Mouse (Mus musculus): ENCODE data around the gene Serac1. TPM values are rescaled to one million over a fixed set of nuclear protein-coding genes. Genes with fewer than 3 reads are reported as not detected.

Serac1 gene
- polyA plus RNA-seq, 1 experiment = 22.7 TPM

DNA sequence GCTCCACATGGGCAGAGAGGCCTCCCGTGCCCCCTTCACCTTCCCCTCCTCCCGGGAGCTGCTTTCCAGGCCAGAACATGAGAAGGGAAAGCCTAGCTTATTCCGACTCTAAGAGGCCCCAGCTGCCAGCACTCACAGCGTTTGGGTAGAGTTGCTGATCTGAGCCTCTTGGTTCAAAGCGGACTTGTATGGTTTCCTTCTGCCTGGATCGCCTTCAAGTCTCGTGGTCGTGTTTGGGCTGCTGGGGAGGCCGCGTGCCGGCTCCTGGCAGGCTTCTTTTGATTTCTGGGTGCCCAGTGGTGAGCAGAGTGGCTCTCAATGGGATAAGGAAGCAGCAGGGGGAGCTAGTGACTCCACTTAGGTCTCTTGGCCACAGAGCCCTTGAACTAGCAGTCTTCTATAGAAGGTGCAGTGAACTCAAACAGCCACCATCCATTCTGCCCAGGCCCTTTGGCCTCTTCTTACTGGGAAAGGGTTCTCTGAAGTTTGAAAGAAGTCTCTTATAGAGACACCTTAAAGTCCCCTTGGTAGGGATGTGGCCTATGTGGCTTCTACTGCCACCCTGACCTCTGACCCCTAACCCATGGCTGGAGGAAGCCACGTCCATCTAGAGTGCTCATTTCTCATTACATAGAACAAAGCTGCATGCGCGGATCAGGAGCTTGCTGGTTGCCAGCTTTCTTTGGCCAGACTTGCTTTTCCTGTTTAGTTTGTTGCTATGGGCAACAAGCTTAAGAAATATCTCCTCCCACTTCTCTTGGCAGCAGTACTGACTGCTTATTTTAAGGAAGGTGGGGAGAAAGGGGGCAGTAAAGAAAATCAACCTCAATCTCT lies 73.7 kb downstream of the Serac1 start:
- DNase-seq (ENCODE audit: extremely low spot score in 1 of 2, low spot score in 1 of 2) = peak; percentile 77 to 82

DNA sequence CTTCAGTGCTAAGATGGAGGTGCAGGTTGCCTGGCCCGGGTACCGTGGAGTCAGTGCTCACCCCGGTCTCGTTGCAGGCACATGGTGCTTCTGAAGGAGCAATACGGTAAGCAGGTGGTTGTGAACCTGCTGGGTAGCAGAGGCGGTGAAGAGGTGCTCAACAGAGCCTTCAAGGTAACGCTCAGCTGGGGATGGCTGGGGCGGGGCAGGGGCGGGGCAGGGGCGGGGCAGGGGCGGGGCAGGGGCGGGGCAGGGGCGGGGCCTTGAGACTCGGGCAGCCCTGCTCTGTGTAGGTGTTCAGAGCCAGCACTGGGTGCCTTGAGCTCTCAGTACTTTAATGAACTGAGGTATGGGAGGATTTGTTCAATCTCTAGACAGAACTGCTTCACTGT lies 74.3 kb downstream of the Serac1 start:
- no peak for DNase-seq (ENCODE audit: extremely low spot score in 1 of 2, low spot score in 1 of 2)

DNA sequence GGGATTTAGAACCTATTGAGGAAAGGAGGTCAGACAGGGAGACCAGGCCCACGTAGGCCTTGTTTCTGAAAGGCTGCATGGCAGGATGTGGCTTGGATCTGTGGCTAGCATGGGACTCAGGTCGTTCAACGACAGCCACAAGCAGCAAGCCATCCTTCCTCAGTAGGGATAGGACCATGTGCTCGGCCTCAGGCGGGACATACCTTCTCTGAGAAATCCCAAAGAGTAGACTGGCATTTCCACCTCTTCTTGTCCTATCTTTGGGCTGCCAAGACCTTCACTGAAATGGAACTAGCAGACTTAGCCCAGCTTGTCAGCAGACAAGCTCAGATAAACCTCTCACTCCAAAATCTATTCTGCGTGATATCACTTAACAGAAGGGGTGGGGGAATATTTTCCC lies 75.9 kb downstream of the Serac1 start:
- no peak for DNase-seq (ENCODE audit: extremely low spot score in 1 of 2, low spot score in 1 of 2)

DNA sequence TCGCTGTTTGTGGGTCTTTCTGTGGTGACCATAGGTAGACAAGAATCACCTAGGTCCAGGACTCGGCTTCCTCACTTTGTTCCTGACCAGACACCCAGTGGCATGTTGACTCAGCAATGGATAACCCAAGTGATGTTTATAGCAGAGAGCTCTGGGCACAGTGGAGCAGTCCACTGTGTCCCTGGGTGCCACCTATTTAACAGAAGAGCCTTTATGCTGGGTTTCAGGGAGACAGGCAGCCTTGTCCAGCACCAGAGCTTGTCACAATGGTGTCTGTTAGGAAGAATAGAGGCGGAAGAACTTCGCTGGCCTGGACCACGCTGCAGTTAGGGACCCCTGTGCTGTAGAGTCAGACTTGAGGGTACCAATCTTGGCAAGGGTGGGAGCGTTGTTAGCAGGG lies 77.0 kb downstream of the Serac1 start:
- DNase-seq (ENCODE audit: extremely low spot score in 1 of 2, low spot score in 1 of 2) = no peak

DNA sequence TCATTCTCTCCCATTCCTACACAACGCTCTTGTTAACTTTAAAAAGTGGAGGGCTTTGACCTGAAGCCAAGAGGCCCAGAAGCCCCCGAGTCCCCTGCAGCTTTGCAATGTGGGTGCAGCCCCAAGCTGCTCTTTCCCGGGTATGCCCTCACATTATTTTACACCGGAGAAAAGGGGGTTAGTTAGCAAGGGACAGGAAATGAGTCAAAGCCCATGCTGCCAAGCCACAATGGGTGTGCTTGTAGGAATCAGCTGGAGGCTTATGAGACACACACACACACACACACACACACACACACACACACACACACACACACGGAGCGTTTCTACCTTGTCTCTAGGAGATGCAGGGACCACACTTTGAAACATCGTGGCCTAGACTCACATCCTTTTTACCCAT lies 77.7 kb downstream of the Serac1 start:
- DNase-seq (ENCODE audit: extremely low spot score in 1 of 2, low spot score in 1 of 2) = no peak

DNA sequence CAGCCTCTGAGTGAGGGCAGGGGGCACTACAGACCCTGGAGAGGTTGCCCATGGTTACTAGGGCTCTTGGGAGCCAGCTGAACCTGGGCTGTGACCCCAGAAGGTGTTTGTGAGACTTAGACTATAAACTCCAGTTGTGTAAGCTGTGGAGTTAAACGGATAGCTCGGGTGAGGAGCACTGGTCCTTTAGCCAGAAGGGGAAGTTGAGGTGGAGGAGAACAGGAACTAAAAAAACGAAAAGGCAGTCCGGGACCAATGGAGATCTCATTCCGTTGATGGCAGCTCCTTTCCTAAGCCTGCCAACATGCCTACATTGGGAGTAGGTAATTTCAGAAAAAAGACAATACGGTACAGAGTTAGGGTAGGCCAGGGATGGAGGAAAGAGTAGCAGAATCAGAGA lies 78.2 kb downstream of the Serac1 start:
- no peak for DNase-seq (ENCODE audit: extremely low spot score in 1 of 2, low spot score in 1 of 2)

DNA sequence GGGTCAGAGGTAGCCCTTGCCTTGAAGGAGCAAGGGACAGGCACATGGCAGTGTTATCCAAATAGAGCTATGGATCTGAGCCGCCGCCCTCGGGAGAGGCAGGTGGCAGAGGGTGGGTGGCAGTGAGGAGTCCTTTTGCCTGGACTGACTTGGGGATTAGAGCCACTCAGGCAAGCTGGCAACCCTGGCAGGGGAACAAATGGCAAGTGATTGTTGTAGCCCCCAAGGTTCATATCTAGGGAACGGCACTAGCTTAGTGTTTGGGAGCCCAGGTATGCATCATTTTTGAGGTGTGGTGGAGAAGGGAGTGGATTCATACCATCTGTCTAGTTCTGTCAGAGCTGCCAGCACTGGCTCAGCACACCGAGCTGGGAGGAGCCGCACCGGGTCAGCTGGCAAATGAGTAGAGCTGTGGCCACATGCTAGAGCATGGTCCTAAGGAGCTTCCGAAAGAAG lies 78.6 kb downstream of the Serac1 start:
- DNase-seq (ENCODE audit: extremely low spot score in 1 of 2, low spot score in 1 of 2) = no peak

DNA sequence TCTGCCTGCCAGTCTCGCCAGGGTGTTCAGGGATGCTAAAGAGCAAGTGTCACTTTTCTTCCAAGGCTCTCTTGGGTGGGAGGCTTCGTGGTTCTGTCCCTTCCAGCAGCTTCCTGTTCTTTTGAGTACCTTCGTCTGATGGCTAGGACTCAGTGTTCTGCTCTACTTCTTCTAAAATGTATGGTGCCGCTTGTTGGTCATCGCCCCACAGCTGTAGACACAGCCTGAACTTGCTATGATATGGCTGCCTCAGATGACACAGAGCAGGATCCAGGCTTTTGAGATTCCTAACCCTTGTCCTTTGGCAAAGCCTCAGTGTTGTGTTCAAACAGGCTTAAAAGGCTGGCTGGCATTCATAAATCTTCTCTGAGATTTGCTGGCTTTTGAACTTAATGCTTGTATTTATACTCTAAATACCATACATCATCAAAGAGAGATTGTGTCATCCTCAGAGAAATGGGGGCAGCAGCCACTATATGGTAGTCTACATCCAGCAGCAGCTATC lies 80.5 kb downstream of the Serac1 start:
- DNase-seq (ENCODE audit: extremely low spot score in 1 of 2, low spot score in 1 of 2) = no peak

DNA sequence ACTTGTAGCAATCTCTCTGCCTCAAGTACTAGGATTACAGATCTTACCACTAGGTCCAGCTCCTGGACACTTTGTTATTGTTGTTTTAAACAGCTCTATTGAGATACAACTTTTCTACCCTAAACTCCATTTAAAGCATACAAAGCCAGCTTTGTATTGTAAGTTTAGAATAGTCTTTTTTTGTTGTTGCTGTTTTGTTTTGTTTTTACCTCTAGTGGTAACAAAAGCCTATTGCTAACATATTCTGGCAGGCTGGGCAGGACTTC lies 81.4 kb downstream of the Serac1 start:
- DNase-seq (ENCODE audit: extremely low spot score in 1 of 2, low spot score in 1 of 2) = no peak

DNA sequence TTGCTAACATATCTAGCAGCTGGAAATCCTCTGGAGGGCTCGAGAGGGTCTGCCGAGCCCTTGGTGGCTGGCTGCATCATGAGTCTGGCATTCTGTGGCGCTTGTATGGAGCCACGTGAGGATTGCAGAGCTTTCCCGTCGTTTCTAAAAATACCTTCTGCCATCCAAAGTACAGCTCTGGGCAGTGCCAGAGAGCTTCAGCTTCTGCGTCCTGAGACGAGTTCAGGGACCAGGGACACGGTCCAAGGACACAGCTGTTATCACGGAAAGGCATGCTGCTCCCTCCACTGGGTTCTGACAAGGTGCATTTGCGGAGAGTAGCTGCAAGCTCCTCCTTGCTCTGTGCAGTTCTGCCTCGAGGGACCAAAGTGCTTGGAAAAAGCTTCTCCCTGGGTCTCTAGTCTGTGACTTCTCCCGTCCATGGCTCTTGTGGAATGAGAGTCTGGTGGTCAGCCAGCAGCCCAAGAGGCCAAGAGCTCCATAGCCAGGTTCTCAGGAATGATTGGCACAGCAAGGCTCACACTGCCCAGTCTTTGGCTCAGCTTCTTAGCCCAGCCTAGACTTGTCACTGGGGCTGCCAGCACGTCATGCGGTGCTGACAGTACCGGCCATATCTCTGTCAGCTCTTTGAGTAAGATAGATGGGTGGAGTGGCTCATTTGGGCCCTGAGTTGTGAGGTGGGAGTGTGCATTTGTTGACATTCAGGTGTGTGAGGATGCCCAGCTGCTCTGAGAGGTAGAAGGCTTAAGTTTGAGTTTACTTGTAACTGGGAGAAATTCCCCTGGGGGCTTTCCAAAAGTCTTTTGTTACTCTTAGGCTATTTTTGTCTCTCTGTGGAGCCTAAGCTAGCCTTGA lies 81.9 kb downstream of the Serac1 start:
- no peak for DNase-seq (ENCODE audit: extremely low spot score in 1 of 2, low spot score in 1 of 2)

DNA sequence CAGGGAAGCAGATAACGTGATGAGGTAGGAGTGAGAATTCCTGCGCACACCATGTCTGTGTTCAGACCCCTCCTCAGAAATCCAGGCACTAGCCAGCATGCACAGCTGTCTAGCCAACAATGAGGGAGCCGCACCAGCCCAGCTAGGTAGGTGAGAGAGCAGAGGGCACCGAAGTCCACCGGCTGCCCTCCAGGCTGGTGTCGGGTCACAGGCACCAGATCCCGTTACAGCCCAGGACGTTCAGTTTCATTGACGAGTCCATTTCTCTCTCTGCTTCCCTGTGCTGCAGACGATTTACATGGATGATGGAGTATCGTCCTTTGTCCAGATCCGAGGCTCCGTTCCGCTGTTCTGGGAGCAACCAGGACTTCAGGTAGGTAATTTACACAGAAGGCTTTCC lies 83.0 kb downstream of the Serac1 start:
- no peak for DNase-seq (ENCODE audit: extremely low spot score in 1 of 2, low spot score in 1 of 2)

DNA sequence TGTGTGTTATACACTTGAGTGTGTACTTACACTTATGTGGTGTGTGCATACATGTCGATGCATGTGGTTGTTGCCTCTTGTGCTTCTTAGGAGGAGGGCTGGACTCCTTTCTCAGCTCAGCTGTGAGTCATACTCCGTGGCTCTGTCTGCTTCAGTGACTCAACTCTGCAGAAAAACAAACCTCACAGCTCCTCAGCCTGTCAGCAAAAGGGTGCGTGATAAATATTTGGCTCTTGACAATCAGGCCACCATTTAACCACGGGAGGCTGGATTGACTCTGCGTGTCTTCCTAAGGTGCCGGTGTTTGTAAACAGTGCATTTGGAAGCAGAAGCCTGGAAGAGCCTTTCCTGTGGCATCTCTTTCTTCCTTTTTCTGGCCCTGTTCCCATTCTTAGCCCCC lies 84.9 kb downstream of the Serac1 start:
- peak in 1 of 2 experiments; percentile 76 for DNase-seq (ENCODE audit: extremely low spot score in 1 of 2, low spot score in 1 of 2)

DNA sequence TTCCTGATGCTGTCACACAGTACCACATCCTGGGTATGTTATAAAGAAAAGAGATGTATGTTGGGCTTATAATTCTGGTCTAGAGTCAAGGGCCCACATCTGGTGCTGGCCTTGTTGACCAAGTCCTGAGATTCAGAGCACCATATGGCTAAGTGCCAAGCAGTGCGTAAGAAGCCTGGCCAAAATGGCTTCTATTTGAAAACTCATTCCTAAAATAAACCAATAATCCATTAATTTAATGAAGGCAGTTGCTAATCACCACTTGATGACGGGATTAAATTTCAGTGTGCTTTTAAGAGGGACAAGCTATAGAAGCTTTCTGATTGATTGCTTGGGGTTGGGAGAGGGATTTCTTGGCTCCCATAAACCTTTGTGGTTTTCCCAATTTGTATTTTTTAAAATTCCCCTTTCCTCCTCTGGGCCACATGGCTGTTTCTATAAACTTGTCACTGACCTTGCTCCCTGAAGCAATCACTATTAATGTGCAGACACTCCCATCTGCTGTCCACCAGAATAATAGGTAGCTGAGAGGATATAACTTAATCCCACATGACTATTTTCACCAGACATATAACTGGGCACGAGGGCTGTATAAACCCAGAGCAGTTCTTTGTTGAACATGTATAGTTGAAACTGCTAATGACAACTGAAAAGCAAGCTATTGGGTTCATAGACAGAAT lies 85.8 kb downstream of the Serac1 start:
- no peak for DNase-seq (ENCODE audit: extremely low spot score in 1 of 2, low spot score in 1 of 2)

DNA sequence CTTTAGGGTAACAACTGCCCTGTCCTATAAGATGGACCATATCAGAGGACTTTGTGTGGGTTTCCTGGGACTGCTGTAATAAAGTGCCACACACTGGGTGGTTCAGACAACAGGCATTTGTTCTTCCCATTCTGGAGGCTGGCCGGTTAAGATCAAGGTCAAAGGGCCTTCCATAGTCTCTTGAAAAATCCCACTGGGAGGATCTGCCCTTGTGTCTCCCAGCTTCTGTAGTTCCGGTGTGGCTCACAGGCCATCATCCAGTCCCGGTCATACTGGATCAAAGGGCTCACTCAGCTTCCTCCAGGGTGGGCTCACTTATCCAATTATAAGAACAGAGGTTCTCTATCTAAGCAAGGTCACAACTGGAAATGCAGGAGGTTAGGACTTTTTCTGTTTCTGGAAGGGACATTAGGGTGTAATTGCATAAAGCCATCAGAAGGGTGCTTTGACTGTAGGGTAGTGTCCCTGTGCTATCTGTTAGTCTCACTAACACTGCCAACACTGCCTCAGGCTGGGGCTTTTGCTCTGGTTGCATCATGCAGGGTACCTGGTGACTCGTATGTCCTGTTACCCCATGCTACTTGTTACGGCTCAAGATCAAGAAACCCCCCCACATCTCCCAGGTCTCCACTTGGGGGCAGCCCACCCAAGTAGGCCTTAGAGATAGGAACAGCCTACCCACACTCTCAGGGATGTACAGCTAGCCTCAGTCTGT lies 86.5 kb downstream of the Serac1 start:
- no peak for DNase-seq (ENCODE audit: extremely low spot score in 1 of 2, low spot score in 1 of 2)

Other genes with a start within 250 kb of the Serac1 start
- 12.3 and 12.7 TPM in 2 replicates for gene Snx9, start 238.4 kb downstream of the Serac1 start, polyA plus RNA-seq (2012; rRNA removed)
- 19.9 and 23.6 TPM in 2 replicates for gene Synj2, start 138.5 kb downstream of the Serac1 start, polyA plus RNA-seq (2012; rRNA removed)
- 78.0 and 84.1 TPM in 2 replicates for gene Gtf2h5, start within 50 bp of the Serac1 start, polyA plus RNA-seq (2012; rRNA removed)
- 80.7 and 83.5 TPM in 2 replicates for gene Tulp4, start 26.7 kb upstream of the Serac1 start, polyA plus RNA-seq (2012; rRNA removed)
- gene Tmem181a, start 177.1 kb upstream of the Serac1 start, polyA plus RNA-seq (2012; rRNA removed) = 64.6 and 65.0 TPM in 2 replicates
- 11.2 and 11.6 TPM in 2 replicates for gene Dynlt1a, start 237.8 kb upstream of the Serac1 start, polyA plus RNA-seq (2012; rRNA removed)